Mouse (Mus musculus): ENCODE measurements around the gene Gm26558.

GRCm38 (mm10) chr2:70629339-70629761, 32.6 kb downstream of the Gm26558 start:
- no peak for TF ChIP-seq POLR2A (IDR thresholded peaks at IDR 0.05; ENCODE audit: borderline replicate concordance, extremely low read depth, insufficient read depth, insufficient read length, poor library complexity, severe bottlenecking)
- TF ChIP-seq CTCF (IDR thresholded peaks at IDR 0.05; ENCODE audit: borderline replicate concordance, extremely low read depth, insufficient read depth, insufficient read length): no peak

Data from brain, embryonic 14.5 days (tissue).